Mouse (Mus musculus): ENCODE results near the gene Fmo3.

DNA sequence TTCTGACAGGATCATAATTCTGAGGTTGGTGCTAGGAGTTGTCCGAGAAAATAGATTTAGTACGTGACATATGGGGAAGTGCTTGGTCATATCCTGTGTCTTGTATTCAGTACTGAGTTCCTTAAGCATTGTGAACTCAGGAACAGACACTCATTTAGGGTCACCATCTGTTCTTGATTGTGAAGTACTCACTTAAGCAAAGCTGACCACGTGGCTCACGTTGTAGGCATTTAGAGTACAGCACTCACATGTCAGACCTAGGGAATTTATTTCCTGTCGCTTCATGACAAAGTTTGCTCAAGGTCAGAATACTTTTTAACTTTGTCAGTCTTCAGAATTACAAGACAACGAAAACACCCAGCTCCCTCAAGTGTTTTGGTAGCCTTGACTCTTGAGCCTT lies 40.6 kb downstream of the Fmo3 start:
- TF ChIP-seq CTCF (IDR thresholded peaks at IDR 0.05; ENCODE audit: low read depth) (no peak), EP300 (IDR thresholded peaks at IDR 0.05; ENCODE audit: low read depth) (peak; percentile 38; the same call in 1 of the 2 replicates)
